Mouse (Mus musculus): ENCODE results near the gene Trhr2. TPM values are rescaled to one million over a fixed set of nuclear protein-coding genes. Genes with fewer than 3 reads are reported as not detected.

Gene Trhr2
- polyA plus RNA-seq, 1 experiment, result not detected

DNA sequence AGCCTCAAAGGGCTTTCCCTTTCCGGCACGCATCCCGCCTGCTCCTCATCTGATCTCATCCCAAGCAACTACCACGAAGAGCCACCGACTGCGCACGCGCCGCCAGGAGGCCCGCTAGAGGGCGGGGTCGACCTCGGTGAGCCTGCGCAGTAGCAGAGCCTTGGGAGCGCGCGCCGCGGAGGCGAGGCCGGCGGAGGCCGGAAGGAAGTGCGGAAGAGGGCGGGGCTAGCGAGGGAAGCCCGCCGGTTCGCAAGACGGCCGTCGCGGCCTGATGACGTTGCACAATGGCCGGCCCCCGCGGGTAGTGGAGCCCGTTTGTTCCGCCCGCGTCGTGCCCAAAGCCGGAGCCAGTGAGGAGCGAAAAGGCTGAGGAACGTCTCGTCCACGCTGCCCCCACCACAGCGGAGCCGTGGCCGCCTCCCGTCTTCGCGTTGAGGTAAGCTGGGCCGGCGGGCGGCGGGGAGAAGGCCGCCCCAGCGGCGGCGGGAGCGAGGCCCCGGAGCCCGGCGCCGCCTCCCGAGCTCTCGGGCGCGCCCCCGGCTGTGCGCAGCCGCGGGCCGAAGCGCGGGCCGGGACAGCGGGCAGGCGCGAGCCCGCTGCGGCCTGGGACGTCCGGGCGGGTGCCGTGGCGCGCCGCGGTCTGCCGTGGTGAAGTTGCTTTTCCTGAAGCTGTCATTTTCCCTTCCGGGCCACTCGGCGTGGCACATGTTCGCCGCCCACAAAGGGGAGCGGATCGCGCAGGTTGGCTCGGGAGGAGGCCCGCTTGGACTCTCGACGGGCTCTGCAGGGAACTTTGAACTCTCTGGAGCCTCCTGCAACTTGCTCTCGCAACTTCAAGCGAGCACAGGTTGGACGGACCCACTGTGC lies 16.1 kb upstream of the Trhr2 start, which contains the start of gene Zc3h18:
Gene Zc3h18, plus strand, starts transcription at position 245 of the 867 bp plus-strand sequence.
- peak; percentile 98 for DNase-seq
- peaks cover 8% of the 10 kb centered on the region; the same call in 1 of the 2 replicates for H3K4me1 ChIP-seq (ENCODE audit: control insufficient read depth, insufficient read depth, low read length)
- TF ChIP-seq CTCF (IDR thresholded peaks at IDR 0.05; ENCODE audit: insufficient read depth, low read length) (no peak), POLR2A (IDR thresholded peaks at IDR 0.05; ENCODE audit: borderline replicate concordance, extremely low read depth, low read depth, low read length) (peak; percentile 65)
- peak within 1 kb of the TSS; percentile 92 for H3K4me3 ChIP-seq (replicated peaks; ENCODE audit: extremely low read depth, low read depth, low read length)
- WGBS, result under 1% methylated on average over 95 of the region's 107 CpGs

DNA sequence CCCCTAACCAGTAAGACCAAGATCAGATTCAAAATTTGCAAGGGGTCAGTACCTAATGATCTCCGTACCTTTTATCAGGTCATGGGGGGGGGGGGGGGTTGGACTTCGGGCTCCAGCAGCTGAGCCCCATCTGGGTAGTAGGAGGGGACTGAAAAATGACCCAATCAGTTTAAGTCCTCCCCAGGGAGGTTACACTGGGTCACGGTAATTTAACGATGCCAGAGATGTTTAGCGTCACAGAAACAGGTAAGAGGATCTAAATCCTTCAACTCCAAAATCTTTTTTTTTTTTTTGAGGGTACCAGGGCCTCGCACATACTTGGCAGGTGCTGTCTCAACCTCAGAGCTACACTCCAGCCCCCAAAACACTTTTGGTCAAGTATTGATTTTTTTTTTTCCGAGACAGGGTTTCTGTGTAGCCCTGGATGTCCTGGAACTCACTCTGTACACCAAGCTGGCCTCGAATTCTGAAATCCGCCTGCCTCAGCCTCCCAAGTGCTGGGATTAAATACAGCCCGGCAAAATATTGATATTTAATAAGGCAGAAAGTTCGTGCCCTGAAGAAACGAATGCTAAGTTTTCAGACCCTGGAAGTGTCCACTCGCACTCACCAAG lies 15.3 kb upstream of the Trhr2 start:
- DNase-seq, result no peak
- Histone ChIP-seq H3K4me3 (replicated peaks; ENCODE audit: extremely low read depth, low read depth, low read length) (peak overlapping the region; percentile 55), H3K4me1 (ENCODE audit: control insufficient read depth, insufficient read depth, low read length) (peaks cover 8% of the 10 kb centered on the region; the same call in 1 of the 2 replicates)
- TF ChIP-seq CTCF (IDR thresholded peaks at IDR 0.05; ENCODE audit: insufficient read depth, low read length) (no peak), POLR2A (IDR thresholded peaks at IDR 0.05; ENCODE audit: borderline replicate concordance, extremely low read depth, low read depth, low read length) (no peak)
- WGBS, result 21% methylated on average over 13 of the region's 13 CpGs

DNA sequence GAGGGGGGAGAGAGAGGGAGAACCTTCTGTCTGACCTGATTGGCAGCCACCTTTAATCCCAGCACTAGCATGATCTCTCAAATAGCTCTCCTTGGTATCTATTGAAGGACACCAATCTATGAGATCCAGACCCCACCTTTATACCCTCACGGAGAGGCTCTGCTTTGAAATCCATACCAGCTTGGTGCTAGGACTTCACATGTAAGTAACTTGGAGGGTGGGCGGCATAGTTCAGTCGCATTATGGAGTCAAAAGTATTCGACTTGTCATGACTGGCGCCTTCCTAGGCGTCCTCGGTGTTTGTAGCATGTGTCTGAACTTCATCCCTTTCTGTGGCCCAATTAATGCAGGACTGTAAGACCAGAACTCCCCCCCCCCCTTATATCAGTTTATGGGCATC lies 14.8 kb upstream of the Trhr2 start:
- Histone ChIP-seq H3K4me1 (ENCODE audit: control insufficient read depth, insufficient read depth, low read length) (peaks cover 8% of the 10 kb centered on the region; the same call in 1 of the 2 replicates), H3K4me3 (replicated peaks; ENCODE audit: extremely low read depth, low read depth, low read length) (no peak overlapping the region)
- TF ChIP-seq CTCF (IDR thresholded peaks at IDR 0.05; ENCODE audit: insufficient read depth, low read length) (no peak), POLR2A (IDR thresholded peaks at IDR 0.05; ENCODE audit: borderline replicate concordance, extremely low read depth, low read depth, low read length) (no peak)
- WGBS, result 92% methylated on average over 7 of the region's 7 CpGs
- DNase-seq, result no peak

DNA sequence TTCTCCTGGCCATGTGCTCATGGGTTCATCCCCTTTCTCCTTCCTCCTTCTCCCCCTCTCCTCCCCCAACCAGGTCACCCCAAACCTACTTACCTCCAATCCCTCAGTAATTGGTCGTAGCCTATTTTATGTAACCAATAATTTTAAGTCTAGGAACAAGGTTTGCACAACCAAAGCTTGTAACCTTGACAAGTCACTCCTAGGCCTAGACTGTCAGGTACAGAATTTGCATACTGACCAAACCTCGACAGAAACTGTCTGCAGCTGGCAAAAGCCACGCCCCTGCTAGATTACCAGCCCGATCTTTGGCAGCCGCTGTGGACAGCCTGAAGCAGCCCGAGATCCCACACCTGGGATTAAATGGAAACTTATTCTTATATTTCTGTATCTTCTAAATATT lies 11.2 kb upstream of the Trhr2 start:
- H3K4me3 ChIP-seq (replicated peaks; ENCODE audit: extremely low read depth, low read depth, low read length), result no peak overlapping the region
- WGBS, result 60% methylated on average over 6 of the region's 6 CpGs
- H3K4me1 ChIP-seq (ENCODE audit: control insufficient read depth, insufficient read depth, low read length), result peaks cover 4% of the 10 kb centered on the region
- TF ChIP-seq CTCF (IDR thresholded peaks at IDR 0.05; ENCODE audit: insufficient read depth, low read length), result no peak
- no peak for TF ChIP-seq POLR2A (IDR thresholded peaks at IDR 0.05; ENCODE audit: borderline replicate concordance, extremely low read depth, low read depth, low read length)
- no peak for DNase-seq

DNA sequence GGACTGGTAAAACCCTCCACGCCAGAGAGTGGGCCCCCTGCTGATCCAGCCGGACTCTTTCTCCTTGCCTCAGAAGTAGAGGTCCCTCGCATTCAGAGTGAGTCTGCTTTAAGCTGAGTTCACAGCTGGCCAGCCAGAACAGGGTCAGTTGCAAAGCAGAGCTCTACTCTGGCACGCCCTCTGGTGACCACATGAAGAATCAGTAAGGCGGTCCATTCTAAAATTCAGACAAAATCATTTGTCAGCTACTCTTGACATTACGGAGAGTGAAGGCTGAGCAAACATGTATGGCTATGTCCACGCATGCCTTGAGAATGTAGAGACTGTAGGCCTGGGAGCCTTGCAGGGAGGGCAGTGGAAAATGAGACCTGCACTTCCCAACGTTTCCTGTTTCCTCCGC lies 9.1 kb upstream of the Trhr2 start:
- TF ChIP-seq CTCF (IDR thresholded peaks at IDR 0.05; ENCODE audit: insufficient read depth, low read length) (peak; percentile 85), POLR2A (IDR thresholded peaks at IDR 0.05; ENCODE audit: borderline replicate concordance, extremely low read depth, low read depth, low read length) (no peak)
- WGBS, result 8% methylated on average over 9 of the region's 9 CpGs
- peak; percentile 68 for DNase-seq

DNA sequence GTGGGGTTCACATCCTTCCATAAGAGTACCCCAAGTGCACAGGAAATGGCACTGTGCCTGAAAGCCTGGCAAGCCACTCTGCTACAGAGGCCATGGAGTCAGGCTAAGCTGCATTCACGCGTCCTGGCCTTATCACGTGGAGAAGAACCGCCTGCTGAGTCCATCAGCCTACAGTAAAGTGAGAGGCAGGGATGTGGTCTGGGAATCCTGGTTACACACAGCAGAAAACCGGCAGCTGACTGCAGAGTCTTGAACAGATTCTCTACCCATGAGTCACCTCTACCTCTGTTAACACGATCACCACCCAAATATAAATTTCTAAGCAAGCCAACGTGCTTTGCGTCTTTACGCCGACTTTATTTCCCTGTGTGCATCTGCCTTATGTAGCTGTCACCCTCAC lies 7.9 kb upstream of the Trhr2 start:
- Histone ChIP-seq H3K4me3 (replicated peaks; ENCODE audit: extremely low read depth, low read depth, low read length) (no peak overlapping the region), H3K4me1 (ENCODE audit: control insufficient read depth, insufficient read depth, low read length) (peaks cover 4% of the 10 kb centered on the region)
- TF ChIP-seq CTCF (IDR thresholded peaks at IDR 0.05; ENCODE audit: insufficient read depth, low read length), result no peak
- no peak for TF ChIP-seq POLR2A (IDR thresholded peaks at IDR 0.05; ENCODE audit: borderline replicate concordance, extremely low read depth, low read depth, low read length)
- no peak for DNase-seq
- WGBS, result 58% methylated on average over 10 of the region's 10 CpGs

More for the DNA sequence above, 9.1 kb upstream of the Trhr2 start:
- Histone ChIP-seq H3K4me3 (replicated peaks; ENCODE audit: extremely low read depth, low read depth, low read length) (no peak overlapping the region), H3K4me1 (ENCODE audit: control insufficient read depth, insufficient read depth, low read length) (peaks cover 4% of the 10 kb centered on the region)

DNA sequence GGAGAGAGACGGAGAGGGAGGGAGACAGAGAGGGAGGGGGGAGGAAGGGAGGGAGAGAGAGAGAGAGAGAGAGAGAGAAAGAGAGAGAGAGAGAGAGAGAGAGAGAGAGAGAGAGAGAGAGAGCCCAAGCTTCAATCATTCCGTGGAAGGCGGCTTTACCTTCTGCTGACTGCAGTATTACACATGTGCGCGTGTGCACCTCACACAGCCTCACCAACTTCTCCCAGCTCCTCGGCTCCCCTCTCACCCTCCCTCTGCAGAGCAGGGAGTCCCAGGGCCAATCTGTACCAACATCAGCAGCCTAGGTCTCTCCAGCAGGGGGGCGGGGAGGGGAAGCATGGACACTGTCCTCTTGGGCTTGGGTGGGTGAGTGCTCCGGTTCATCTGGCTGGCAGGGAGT lies 2.4 kb upstream of the Trhr2 start:
- no peak for DNase-seq
- 39% methylated on average over 8 of the region's 8 CpGs for WGBS
- TF ChIP-seq POLR2A (IDR thresholded peaks at IDR 0.05; ENCODE audit: borderline replicate concordance, extremely low read depth, low read depth, low read length) (no peak), CTCF (IDR thresholded peaks at IDR 0.05; ENCODE audit: insufficient read depth, low read length) (no peak)
- Histone ChIP-seq H3K4me3 (replicated peaks; ENCODE audit: extremely low read depth, low read depth, low read length) (no peak overlapping the region), H3K4me1 (ENCODE audit: control insufficient read depth, insufficient read depth, low read length) (no peaks in the 10 kb centered on the region)

DNA sequence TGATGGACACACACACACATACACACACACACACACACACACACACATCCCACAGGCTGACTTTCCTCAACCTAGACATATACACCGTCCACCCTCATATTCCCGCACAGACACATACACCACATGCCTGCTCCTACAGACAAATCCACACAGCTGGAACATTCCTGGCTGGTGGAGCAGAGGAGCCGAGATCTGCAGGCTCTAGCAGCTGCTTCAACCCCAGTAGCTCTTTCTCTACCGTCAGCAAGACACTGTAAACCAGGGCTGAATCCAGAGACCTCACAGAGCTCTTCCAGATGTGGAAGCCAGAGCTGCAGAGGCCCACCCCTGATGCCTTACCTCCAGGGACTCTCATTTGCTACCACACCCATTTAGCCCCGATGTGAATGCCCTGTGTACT lies 1.7 kb upstream of the Trhr2 start:
- TF ChIP-seq POLR2A (IDR thresholded peaks at IDR 0.05; ENCODE audit: borderline replicate concordance, extremely low read depth, low read depth, low read length) (no peak), CTCF (IDR thresholded peaks at IDR 0.05; ENCODE audit: insufficient read depth, low read length) (no peak)
- Histone ChIP-seq H3K4me1 (ENCODE audit: control insufficient read depth, insufficient read depth, low read length) (no peaks in the 10 kb centered on the region), H3K4me3 (replicated peaks; ENCODE audit: extremely low read depth, low read depth, low read length) (no peak overlapping the region)
- DNase-seq, result no peak
- WGBS, result 45% methylated on average over 5 of the region's 5 CpGs

DNA sequence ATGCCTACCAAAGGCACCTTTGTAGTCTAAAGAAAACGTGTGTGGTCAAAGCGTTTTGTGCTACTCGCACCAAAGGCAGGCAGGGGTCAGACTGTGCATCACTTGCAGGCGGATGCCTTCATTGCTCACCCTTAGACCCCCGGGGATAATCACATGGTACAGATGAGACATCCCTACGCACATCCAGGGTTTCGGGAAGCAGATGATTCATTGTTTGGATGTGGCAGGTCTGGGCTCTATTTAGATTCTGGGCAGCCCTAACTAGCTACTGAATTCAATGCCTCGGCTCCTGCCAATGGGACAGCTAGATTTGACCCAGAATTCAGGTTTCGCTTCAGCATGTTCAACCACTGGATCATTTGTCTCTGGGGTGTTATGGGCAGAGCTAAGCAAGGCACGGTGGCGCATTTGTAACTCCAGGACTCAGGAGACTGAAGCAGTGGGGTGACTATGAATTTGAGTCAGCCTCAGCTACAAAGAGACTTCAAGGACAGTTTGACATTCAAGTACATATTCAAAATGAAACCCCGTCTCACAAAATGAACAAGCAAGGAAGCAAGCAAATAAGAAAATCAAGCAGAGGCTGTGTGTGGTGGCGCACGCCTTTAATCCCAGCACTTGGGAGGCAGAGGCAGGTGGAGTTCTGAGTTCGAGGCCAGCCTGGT lies 1.3 kb downstream of the Trhr2 start:
- no peak for TF ChIP-seq POLR2A (IDR thresholded peaks at IDR 0.05; ENCODE audit: borderline replicate concordance, extremely low read depth, low read depth, low read length)
- no peak for TF ChIP-seq CTCF (IDR thresholded peaks at IDR 0.05; ENCODE audit: insufficient read depth, low read length)
- H3K4me1 ChIP-seq (ENCODE audit: control insufficient read depth, insufficient read depth, low read length), result no peaks in the 10 kb centered on the region; the same call in 1 of the 2 replicates
- H3K4me3 ChIP-seq (replicated peaks; ENCODE audit: extremely low read depth, low read depth, low read length), result no peak overlapping the region
- DNase-seq, result no peak
- 72% methylated on average over 15 of the region's 15 CpGs for WGBS
